Mouse (Mus musculus): ENCODE measurements at regions not wholly inside any gene's neighbourhood (a gene's known extent, or its start where the extent isn't known, plus 50 kb on each side); places are given as distances from the start of the nearest gene placed in this dataset.

- no peak for TF ChIP-seq GATA1 (IDR thresholded peaks at IDR 0.05; ENCODE audit: borderline replicate concordance, low read length)
- TF ChIP-seq TAL1 (conservative IDR thresholded peaks at IDR 0.05; ENCODE audit: low read depth, low read length), result no peak
- no peak for TF ChIP-seq POLR2AphosphoS5 (IDR thresholded peaks at IDR 0.05; ENCODE audit: insufficient replicate concordance, low read depth, low read length)
- Histone ChIP-seq H3K4me1 (ENCODE audit: insufficient read depth, low read depth, low read length) (no peaks in the 10 kb centered on the region), H3K27me3 (ENCODE audit: insufficient read depth, low read length) (no peaks in the 10 kb centered on the region), H3K9me3 (replicated peaks) (peaks cover 82% of the 10 kb centered on the region), H3K4me3 (ENCODE audit: low read depth, low read length) (no peak overlapping the region; the same call in 1 of the 2 replicates), H3K36me3 (replicated peaks) (no peaks in the 10 kb centered on the region)
- no peak for DNase-seq (ENCODE audit: low spot score)
- no peak for ATAC-seq (ENCODE audit: extremely low read depth, insufficient number of reproducible peaks, low FRiP score, poor library complexity, severe bottlenecking)
These were observed 414.1 kb downstream of the Ajap1 start for GRCm38 (mm10) chr4:153068484-153069033.

GRCm38 (mm10) chr4:153064021-153064605 is 418.5 kb downstream of the Ajap1 start:
- peaks cover 91% of the 10 kb centered on the region for H3K9me3 ChIP-seq (replicated peaks)
- DNase-seq (ENCODE audit: low spot score), result no peak

GRCm38 (mm10) chr4:153063402-153063801 is 419.2 kb downstream of the Ajap1 start:
- ATAC-seq (ENCODE audit: extremely low read depth, insufficient number of reproducible peaks, low FRiP score, poor library complexity, severe bottlenecking) (no peak), DNase-seq (ENCODE audit: low spot score) (no peak)
- Histone ChIP-seq H3K4me1 (ENCODE audit: insufficient read depth, low read depth, low read length) (no peaks in the 10 kb centered on the region), H3K36me3 (replicated peaks) (no peaks in the 10 kb centered on the region), H3K9me3 (replicated peaks) (peaks cover 91% of the 10 kb centered on the region), H3K4me3 (ENCODE audit: low read depth, low read length) (no peak overlapping the region; the same call in 1 of the 2 replicates), H3K27me3 (ENCODE audit: insufficient read depth, low read length) (no peaks in the 10 kb centered on the region)
- TF ChIP-seq POLR2AphosphoS5 (IDR thresholded peaks at IDR 0.05; ENCODE audit: insufficient replicate concordance, low read depth, low read length), result no peak

More at GRCm38 (mm10) chr4:153064021-153064605, 418.5 kb downstream of the Ajap1 start:
- no peaks in the 10 kb centered on the region for H3K36me3 ChIP-seq (replicated peaks)
- no peak for ATAC-seq (ENCODE audit: extremely low read depth, insufficient number of reproducible peaks, low FRiP score, poor library complexity, severe bottlenecking)
- TF ChIP-seq POLR2AphosphoS5 (IDR thresholded peaks at IDR 0.05; ENCODE audit: insufficient replicate concordance, low read depth, low read length) (no peak), CTCF (IDR thresholded peaks at IDR 0.05; ENCODE audit: low read depth, low read length) (no peak), GATA1 (IDR thresholded peaks at IDR 0.05; ENCODE audit: borderline replicate concordance, low read length) (no peak), GATA2 (IDR thresholded peaks at IDR 0.05; ENCODE audit: borderline replicate concordance, low read depth, low read length) (no peak), TAL1 (conservative IDR thresholded peaks at IDR 0.05; ENCODE audit: low read depth, low read length) (no peak)
- H3K4me3 ChIP-seq (ENCODE audit: low read depth, low read length), result peak overlapping the region; percentile 16; the same call in 1 of the 2 replicates
- no peaks in the 10 kb centered on the region for H3K4me1 ChIP-seq (ENCODE audit: insufficient read depth, low read depth, low read length)
- H3K27me3 ChIP-seq (ENCODE audit: insufficient read depth, low read length), result no peaks in the 10 kb centered on the region

GRCm38 (mm10) chr4:153058152-153058551 is 424.5 kb downstream of the Ajap1 start:
- no peak for ATAC-seq (ENCODE audit: extremely low read depth, insufficient number of reproducible peaks, low FRiP score, poor library complexity, severe bottlenecking)
- H3K27me3 ChIP-seq (ENCODE audit: insufficient read depth, low read length), result no peaks in the 10 kb centered on the region
- no peaks in the 10 kb centered on the region for H3K36me3 ChIP-seq (replicated peaks)
- H3K4me3 ChIP-seq (ENCODE audit: low read depth, low read length), result no peak overlapping the region
- TF ChIP-seq TAL1 (conservative IDR thresholded peaks at IDR 0.05; ENCODE audit: low read depth, low read length) (no peak), CTCF (IDR thresholded peaks at IDR 0.05; ENCODE audit: low read depth, low read length) (no peak), GATA2 (IDR thresholded peaks at IDR 0.05; ENCODE audit: borderline replicate concordance, low read depth, low read length) (no peak), GATA1 (IDR thresholded peaks at IDR 0.05; ENCODE audit: borderline replicate concordance, low read length) (no peak), POLR2AphosphoS5 (IDR thresholded peaks at IDR 0.05; ENCODE audit: insufficient replicate concordance, low read depth, low read length) (no peak)
- H3K4me1 ChIP-seq (ENCODE audit: insufficient read depth, low read depth, low read length), result no peaks in the 10 kb centered on the region
- peaks cover 91% of the 10 kb centered on the region for H3K9me3 ChIP-seq (replicated peaks)
- no peak for DNase-seq (ENCODE audit: low spot score)

GRCm38 (mm10) chr4:153023711-153024110 is 458.9 kb downstream of the Ajap1 start:
- Histone ChIP-seq H3K4me3 (ENCODE audit: low read depth, low read length) (no peak overlapping the region), H3K36me3 (replicated peaks) (no peaks in the 10 kb centered on the region), H3K27me3 (ENCODE audit: insufficient read depth, low read length) (no peaks in the 10 kb centered on the region), H3K9me3 (replicated peaks) (peaks cover 75% of the 10 kb centered on the region), H3K4me1 (ENCODE audit: insufficient read depth, low read depth, low read length) (no peaks in the 10 kb centered on the region)
- ATAC-seq (ENCODE audit: extremely low read depth, insufficient number of reproducible peaks, low FRiP score, poor library complexity, severe bottlenecking) (no peak), DNase-seq (ENCODE audit: low spot score) (no peak)
- TF ChIP-seq CTCF (IDR thresholded peaks at IDR 0.05; ENCODE audit: low read depth, low read length) (no peak), GATA2 (IDR thresholded peaks at IDR 0.05; ENCODE audit: borderline replicate concordance, low read depth, low read length) (no peak), TAL1 (conservative IDR thresholded peaks at IDR 0.05; ENCODE audit: low read depth, low read length) (no peak)

GRCm38 (mm10) chr4:153019211-153019610 is 463.4 kb downstream of the Ajap1 start:
- no peaks in the 10 kb centered on the region for H3K27me3 ChIP-seq (ENCODE audit: insufficient read depth, low read length)
- H3K4me3 ChIP-seq (ENCODE audit: low read depth, low read length), result no peak overlapping the region
- no peaks in the 10 kb centered on the region for H3K4me1 ChIP-seq (ENCODE audit: insufficient read depth, low read depth, low read length)
- TF ChIP-seq GATA1 (IDR thresholded peaks at IDR 0.05; ENCODE audit: borderline replicate concordance, low read length) (no peak), POLR2AphosphoS5 (IDR thresholded peaks at IDR 0.05; ENCODE audit: insufficient replicate concordance, low read depth, low read length) (no peak), CTCF (IDR thresholded peaks at IDR 0.05; ENCODE audit: low read depth, low read length) (no peak), TAL1 (conservative IDR thresholded peaks at IDR 0.05; ENCODE audit: low read depth, low read length) (no peak), GATA2 (IDR thresholded peaks at IDR 0.05; ENCODE audit: borderline replicate concordance, low read depth, low read length) (no peak)
- no peak for ATAC-seq (ENCODE audit: extremely low read depth, insufficient number of reproducible peaks, low FRiP score, poor library complexity, severe bottlenecking)
- no peaks in the 10 kb centered on the region for H3K36me3 ChIP-seq (replicated peaks)
- no peak for DNase-seq (ENCODE audit: low spot score)
- H3K9me3 ChIP-seq (replicated peaks), result peaks cover 74% of the 10 kb centered on the region

Data from G1E (cell line).